Mouse (Mus musculus) heart, embryonic 10.5 days (tissue): ENCODE measurements at regions not wholly inside any gene's neighbourhood (a gene's known extent, or its start where the extent isn't known, plus 50 kb on each side); places are given as distances from the start of the nearest gene placed in this dataset.

Experiments
- DNase-seq: peaks from one replicate; pipeline ENCODE4 v3.0.0-alpha.2; 2017; ENCODE audit warnings: low spot score
- H3K27ac ChIP-seq: fragments of 300-500 bp; sonication (generic); 2 replicates; pipeline ENCODE4 v1.5.1; 2016; ENCODE audit warnings: mild to moderate bottlenecking
- H3K27me3 ChIP-seq: fragments of 300-500 bp; sonication (generic); 2 replicates; pipeline ENCODE4 v1.6.1; 2016; ENCODE audit warnings: mild to moderate bottlenecking; ENCODE audit not compliant: poor library complexity, insufficient read depth, severe bottlenecking
- H3K36me3 ChIP-seq: fragments of 300-500 bp; sonication (generic); 2 replicates; pipeline ENCODE4 v1.6.1; 2016; ENCODE audit warnings: mild to moderate bottlenecking, moderate library complexity
- H3K4me1 ChIP-seq: fragments of 300-500 bp; sonication (generic); 2 replicates; pipeline ENCODE4 v1.6.1; 2016; ENCODE audit warnings: mild to moderate bottlenecking
- H3K4me3 ChIP-seq: fragments of 300-500 bp; sonication (generic); 2 replicates; pipeline ENCODE4 v1.5.1; 2016; ENCODE audit warnings: mild to moderate bottlenecking, moderate library complexity
- H3K9me3 ChIP-seq: fragments of 300-500 bp; sonication (generic); 2 replicates; pipeline ENCODE4 v1.6.1; 2016; ENCODE audit warnings: mild to moderate bottlenecking, moderate library complexity
- WGBS: fragments of 180-500 bp; shearing (Covaris S2); methylation state at CpG from one replicate; pipeline ENCODE4 v1.1.7; 2016; 5-methylcytosine and 5-hydroxymethylcytosine counted together

GRCm38 (mm10) chr3:80208028-80208427 lies 323.7 kb downstream of the Fam198b start:
- 85% methylated on average over 2 of the region's 2 CpGs for WGBS
- no peak overlapping the region for H3K27ac ChIP-seq

GRCm38 (mm10) chr3:80209596-80209995 lies 325.3 kb downstream of the Fam198b start:
- Histone ChIP-seq H3K27ac (no peak overlapping the region), H3K4me3 (no peak overlapping the region), H3K36me3 (no peaks in the 10 kb centered on the region), H3K9me3 (no peaks in the 10 kb centered on the region), H3K4me1 (no peaks in the 10 kb centered on the region), H3K27me3 (no peaks in the 10 kb centered on the region)
- no peak for DNase-seq

More at GRCm38 (mm10) chr3:80208028-80208427, 323.7 kb downstream of the Fam198b start:
- Histone ChIP-seq H3K4me3 (no peak overlapping the region), H3K27me3 (no peaks in the 10 kb centered on the region), H3K9me3 (no peaks in the 10 kb centered on the region), H3K4me1 (no peaks in the 10 kb centered on the region), H3K36me3 (no peaks in the 10 kb centered on the region)
- no peak for DNase-seq

GRCm38 (mm10) chr3:80211323-80212109 lies 327.2 kb downstream of the Fam198b start:
- Histone ChIP-seq H3K4me1 (no peaks in the 10 kb centered on the region), H3K4me3 (no peak overlapping the region), H3K27ac (no peak overlapping the region), H3K36me3 (no peaks in the 10 kb centered on the region), H3K9me3 (no peaks in the 10 kb centered on the region), H3K27me3 (no peaks in the 10 kb centered on the region)
- DNase-seq: no peak
- WGBS: 80% methylated on average over 3 of the region's 3 CpGs

GRCm38 (mm10) chr3:80248611-80249010 lies 364.3 kb downstream of the Fam198b start:
- DNase-seq: no peak
- Histone ChIP-seq H3K4me1 (no peaks in the 10 kb centered on the region), H3K27ac (no peak overlapping the region), H3K27me3 (no peaks in the 10 kb centered on the region), H3K4me3 (no peak overlapping the region), H3K9me3 (no peaks in the 10 kb centered on the region), H3K36me3 (no peaks in the 10 kb centered on the region)
- WGBS: 42% methylated on average over 5 of the region's 5 CpGs

- DNase-seq: no peak
- Histone ChIP-seq H3K9me3 (no peaks in the 10 kb centered on the region), H3K4me3 (no peak overlapping the region), H3K27ac (no peak overlapping the region), H3K36me3 (no peaks in the 10 kb centered on the region), H3K27me3 (no peaks in the 10 kb centered on the region), H3K4me1 (no peaks in the 10 kb centered on the region)
- WGBS: 46% methylated on average over 3 of the region's 3 CpGs
These were observed 365.6 kb downstream of the Fam198b start for GRCm38 (mm10) chr3:80249974-80250373.

GRCm38 (mm10) chr3:80255304-80255703 lies 371.0 kb downstream of the Fam198b start:
- H3K27me3 ChIP-seq: no peaks in the 10 kb centered on the region
- H3K36me3 ChIP-seq: no peaks in the 10 kb centered on the region
- H3K4me3 ChIP-seq: no peak overlapping the region
- H3K4me1 ChIP-seq: no peaks in the 10 kb centered on the region
- no peak for DNase-seq
- 74% methylated on average over 3 of the region's 3 CpGs for WGBS
- no peaks in the 10 kb centered on the region for H3K9me3 ChIP-seq
- H3K27ac ChIP-seq: no peak overlapping the region

GRCm38 (mm10) chr3:80256383-80256782 lies 372.1 kb downstream of the Fam198b start:
- 81% methylated on average over 3 of the region's 3 CpGs for WGBS
- Histone ChIP-seq H3K27me3 (no peaks in the 10 kb centered on the region), H3K36me3 (no peaks in the 10 kb centered on the region), H3K4me3 (no peak overlapping the region), H3K9me3 (no peaks in the 10 kb centered on the region), H3K27ac (no peak overlapping the region), H3K4me1 (no peaks in the 10 kb centered on the region)
- DNase-seq: no peak

GRCm38 (mm10) chr3:80263095-80263494 lies 378.8 kb downstream of the Fam198b start:
- no peak for DNase-seq
- Histone ChIP-seq H3K9me3 (no peaks in the 10 kb centered on the region), H3K27me3 (no peaks in the 10 kb centered on the region), H3K36me3 (no peaks in the 10 kb centered on the region), H3K4me1 (no peaks in the 10 kb centered on the region), H3K27ac (no peak overlapping the region), H3K4me3 (no peak overlapping the region)
- WGBS: 83% methylated on average over 2 of the region's 2 CpGs

- no peak for DNase-seq
- Histone ChIP-seq H3K4me1 (no peaks in the 10 kb centered on the region), H3K27ac (no peak overlapping the region), H3K9me3 (no peaks in the 10 kb centered on the region), H3K36me3 (no peaks in the 10 kb centered on the region), H3K27me3 (no peaks in the 10 kb centered on the region), H3K4me3 (no peak overlapping the region)
- 75% methylated on average over 1 of the region's 1 CpGs for WGBS
These were observed 400.3 kb downstream of the Fam198b start for GRCm38 (mm10) chr3:80284656-80285055.

- WGBS: 72% methylated on average over 3 of the region's 3 CpGs
- H3K27ac ChIP-seq: no peak overlapping the region
- no peak overlapping the region for H3K4me3 ChIP-seq
- no peaks in the 10 kb centered on the region for H3K36me3 ChIP-seq
- H3K9me3 ChIP-seq: no peaks in the 10 kb centered on the region
- DNase-seq: no peak
- H3K27me3 ChIP-seq: no peaks in the 10 kb centered on the region
- no peaks in the 10 kb centered on the region for H3K4me1 ChIP-seq
These were observed 400.9 kb downstream of the Fam198b start for GRCm38 (mm10) chr3:80285246-80285645.

GRCm38 (mm10) chr3:80293485-80293884 lies 409.2 kb downstream of the Fam198b start:
- H3K27ac ChIP-seq: no peak overlapping the region
- no peak overlapping the region for H3K4me3 ChIP-seq
- WGBS: 84% methylated on average over 4 of the region's 4 CpGs
- no peaks in the 10 kb centered on the region for H3K27me3 ChIP-seq
- no peaks in the 10 kb centered on the region for H3K36me3 ChIP-seq
- no peaks in the 10 kb centered on the region for H3K4me1 ChIP-seq
- no peak for DNase-seq
- H3K9me3 ChIP-seq: no peaks in the 10 kb centered on the region

- Histone ChIP-seq H3K9me3 (no peaks in the 10 kb centered on the region), H3K4me3 (no peak overlapping the region), H3K27me3 (no peaks in the 10 kb centered on the region), H3K36me3 (no peaks in the 10 kb centered on the region), H3K4me1 (no peaks in the 10 kb centered on the region), H3K27ac (no peak overlapping the region)
- WGBS: 74% methylated on average over 4 of the region's 4 CpGs
- no peak for DNase-seq
These were observed 423.3 kb downstream of the Fam198b start for GRCm38 (mm10) chr3:80307632-80308031.

- DNase-seq: no peak
- WGBS: 77% methylated on average over 4 of the region's 4 CpGs
- Histone ChIP-seq H3K27me3 (no peaks in the 10 kb centered on the region), H3K4me3 (no peak overlapping the region), H3K27ac (no peak overlapping the region), H3K4me1 (no peaks in the 10 kb centered on the region), H3K36me3 (no peaks in the 10 kb centered on the region), H3K9me3 (no peaks in the 10 kb centered on the region)
These were observed 425.6 kb downstream of the Fam198b start for GRCm38 (mm10) chr3:80309931-80310330.

- 85% methylated on average over 2 of the region's 2 CpGs for WGBS
- no peak for DNase-seq
- H3K36me3 ChIP-seq: no peaks in the 10 kb centered on the region
- no peaks in the 10 kb centered on the region for H3K4me1 ChIP-seq
- H3K4me3 ChIP-seq: no peak overlapping the region
- H3K9me3 ChIP-seq: no peaks in the 10 kb centered on the region
- no peaks in the 10 kb centered on the region for H3K27me3 ChIP-seq
- no peak overlapping the region for H3K27ac ChIP-seq
These were observed 427.4 kb downstream of the Fam198b start for GRCm38 (mm10) chr3:80311689-80312088.
